Mouse (Mus musculus): ENCODE results near the gene Ptprm.

Gene Ptprm

DNA sequence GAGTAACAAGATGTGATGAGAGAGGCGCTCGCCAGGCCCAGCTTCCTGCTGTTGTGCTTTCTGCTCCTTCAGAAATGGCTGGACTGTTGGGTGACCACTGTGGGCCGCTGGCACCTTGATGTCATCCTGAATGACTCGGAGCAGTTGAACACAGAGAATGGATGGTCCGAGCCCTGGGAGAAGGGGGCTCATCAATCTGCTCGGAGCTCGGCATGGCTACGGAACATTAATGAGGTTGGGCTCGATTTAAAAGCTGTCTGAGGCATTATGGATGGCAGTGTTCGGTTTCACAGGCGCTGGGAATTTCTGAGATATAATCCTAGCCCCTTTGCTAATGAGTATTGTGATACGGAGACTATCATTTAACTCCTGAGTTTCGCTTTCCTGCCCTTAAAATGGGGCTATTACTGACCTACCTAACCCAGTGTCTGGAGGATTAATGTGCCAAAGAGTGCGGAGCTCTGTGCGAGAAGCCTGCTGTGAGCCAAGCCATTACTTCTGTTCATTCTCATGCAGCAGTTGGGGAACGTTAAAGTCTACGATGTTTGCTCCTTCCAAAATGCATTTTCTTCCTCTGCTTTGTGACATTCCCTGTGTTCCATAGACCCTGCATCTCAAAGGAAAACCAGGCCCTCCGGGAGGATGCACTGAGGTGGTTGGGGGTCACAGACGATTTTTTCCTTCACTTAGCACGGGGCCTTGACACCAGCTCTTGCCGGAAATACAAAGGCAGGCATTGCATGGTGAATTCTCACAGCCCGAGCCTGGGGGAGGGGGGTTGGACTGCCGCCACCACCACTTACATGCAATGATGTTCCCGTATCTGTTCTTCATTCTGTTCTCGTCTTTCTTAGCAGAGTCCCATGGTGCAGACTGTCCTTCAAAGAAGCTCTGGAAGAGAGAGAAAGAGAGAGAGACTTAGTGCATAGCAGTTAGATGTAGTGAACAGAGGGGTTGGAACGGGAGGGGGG, 592.6 kb downstream of the Ptprm start:
- DNase-seq: no peak

DNA sequence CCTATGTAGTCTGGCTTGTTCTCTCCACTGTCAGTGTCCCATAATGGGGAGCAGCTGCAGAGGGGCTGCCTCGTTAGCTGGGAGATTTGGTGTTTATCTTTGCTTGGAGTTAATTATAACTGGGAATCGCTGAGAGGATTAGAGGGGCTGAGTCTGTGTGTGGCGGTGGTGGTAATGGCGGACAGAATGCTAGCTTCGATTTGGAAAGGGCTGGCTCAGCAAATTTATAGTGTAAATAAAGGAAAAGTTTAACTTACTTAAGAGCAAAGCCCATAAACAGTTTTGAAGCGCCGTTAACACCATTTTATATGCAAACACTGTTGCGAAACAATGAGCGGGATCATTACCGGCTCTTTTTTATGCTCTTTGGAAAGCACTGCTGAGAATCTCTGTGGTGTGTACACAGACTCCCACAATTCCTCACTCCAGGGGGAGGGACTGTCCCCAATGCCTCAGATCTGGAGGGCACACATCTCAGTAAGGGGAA, 597.2 kb downstream of the Ptprm start:
- no peak for DNase-seq

DNA sequence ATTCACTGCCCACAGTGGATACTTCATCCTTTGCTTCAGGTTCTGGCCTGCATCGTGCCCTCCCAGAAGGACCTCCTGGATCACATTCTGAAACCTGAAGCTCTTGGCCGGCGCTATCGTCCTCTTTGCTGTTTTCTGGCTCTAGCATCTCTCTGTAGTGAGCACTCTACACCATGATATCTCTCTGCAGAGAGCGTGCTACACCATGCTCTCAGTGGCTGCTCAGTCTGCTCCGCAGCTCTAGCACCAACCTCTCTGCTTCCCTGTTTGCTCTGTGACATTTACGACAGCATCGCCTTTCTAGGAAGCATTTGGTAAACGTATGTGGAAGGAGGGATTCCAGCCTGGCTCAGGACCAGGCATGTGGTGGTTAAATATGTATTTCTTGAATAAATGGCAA, 597.8 kb downstream of the Ptprm start:
- no peak for DNase-seq

DNA sequence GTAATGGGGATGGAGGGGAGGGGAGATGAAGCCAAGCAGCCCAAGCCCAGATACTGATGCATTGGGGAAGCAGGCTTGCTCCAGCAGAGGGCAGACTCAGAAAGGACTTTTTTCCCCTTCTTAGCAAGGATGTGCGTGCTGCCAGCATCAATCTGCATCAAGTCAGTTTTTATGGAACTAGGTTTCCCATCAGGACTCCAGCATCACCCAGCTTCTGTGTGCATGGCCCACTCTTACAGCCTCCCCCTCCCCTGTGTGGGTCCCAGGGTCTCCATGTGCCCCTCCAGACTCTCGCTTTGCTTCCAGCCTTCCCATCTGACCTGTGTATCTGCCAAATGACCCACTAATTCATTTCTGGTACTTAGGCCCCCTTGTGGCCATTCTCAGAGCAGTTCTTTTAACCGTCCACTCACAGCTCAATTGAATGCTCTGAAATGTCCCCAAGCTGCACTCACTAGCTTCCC, 599.0 kb downstream of the Ptprm start:
- DNase-seq: peak; percentile 35

DNA sequence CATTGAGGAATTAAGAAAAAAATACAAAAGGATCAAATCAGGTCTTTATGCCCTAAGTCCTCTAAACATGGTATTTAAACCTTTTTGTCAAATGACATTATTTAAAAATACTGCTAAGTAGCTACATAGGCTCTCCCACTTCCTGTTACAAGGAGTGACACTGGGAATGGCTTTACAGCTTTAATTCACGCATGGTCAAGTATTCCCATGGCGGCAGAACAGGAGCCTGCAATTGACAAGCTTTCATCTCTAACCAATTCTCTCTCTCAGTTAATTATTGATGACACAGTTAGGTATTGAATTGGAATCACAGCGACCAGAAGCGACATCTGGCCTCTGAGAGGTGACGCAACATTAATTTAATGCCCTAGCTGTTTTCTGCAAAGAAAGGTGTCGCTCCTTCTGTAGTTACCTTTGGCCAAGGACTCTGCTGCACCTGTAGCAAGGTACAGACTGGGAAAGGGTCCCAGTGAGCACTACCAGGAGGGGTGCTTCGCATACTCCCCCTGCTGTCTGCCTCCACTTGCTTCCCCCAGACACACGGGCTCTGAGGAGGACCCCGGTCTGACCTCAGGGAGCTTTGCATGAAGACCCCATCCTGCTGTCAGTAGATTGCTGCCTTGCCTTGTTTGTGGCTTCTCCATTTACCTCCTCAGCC, 599.9 kb downstream of the Ptprm start:
- DNase-seq: no peak

DNA sequence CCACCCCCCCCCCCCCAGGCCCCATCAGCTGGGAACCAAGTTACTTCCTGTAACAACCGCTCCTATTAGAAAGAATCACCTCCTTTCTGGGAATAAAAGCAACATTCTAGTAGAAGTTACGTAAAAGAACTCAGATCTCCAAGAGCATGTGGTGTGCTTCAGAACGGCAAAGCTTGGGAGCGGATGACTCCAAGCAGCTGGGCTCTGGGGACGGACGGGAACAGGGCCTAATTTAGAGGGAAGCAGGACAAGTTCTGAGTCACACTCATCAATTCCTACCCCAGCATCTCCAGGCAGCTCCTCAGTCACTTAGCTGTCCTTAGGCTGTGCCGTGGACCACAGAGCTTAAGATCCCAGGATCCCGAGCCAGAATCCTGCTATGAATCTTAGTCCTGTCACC, 602.5 kb downstream of the Ptprm start:
- DNase-seq: peak; percentile 13

DNA sequence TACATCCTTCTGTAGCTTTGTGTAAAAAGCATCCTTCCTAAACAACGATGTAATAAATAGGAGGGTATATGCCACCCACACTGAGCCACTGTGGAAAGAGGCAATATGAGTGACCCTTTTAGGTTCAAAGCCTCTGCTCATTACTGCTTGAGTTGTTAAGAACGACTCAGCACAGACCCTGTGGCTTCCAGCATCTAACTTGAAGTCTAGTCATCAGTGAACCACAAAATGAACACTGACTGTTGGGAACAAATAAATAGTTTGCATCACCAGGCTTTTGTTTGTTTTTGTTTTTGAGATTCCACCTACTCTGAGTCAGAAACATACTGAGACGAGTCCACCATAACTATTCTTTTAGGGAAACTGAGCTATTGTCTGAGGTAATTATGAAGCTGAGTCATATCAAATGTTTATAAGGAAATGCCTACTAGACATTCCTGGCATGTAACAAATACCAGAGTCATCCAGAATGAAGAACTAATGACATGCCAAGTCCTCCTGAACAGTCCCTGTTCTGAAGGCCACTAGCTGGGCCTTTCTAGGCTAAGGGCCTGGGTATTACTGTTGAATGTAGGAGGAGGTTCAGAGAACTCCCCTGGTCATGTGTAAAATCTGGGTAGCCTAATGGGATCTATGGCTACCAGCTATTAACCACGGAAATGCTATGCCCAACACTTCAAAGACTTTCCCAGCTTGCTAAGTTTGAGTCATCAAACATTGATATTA, 603.6 kb downstream of the Ptprm start:
- DNase-seq: no peak

DNA sequence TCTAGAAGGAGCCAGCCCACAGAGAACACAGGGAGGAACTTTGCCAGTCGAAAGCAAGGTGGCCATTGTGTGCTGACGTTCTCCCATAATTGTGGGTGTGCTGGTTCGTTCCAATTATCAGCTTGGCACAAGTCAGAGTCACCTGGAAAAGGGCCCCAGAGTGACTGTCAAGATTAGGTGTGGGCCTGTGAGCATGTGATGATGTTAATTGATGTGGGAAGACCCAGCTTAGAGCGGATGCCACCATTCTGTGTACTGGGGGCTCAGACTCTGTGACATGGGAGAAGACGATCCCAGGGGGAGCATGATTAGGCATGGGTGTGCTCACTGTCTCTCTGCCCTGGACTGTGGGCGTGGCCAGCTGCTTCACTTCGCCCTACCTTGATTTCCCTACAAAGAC, 604.3 kb downstream of the Ptprm start:
- no peak for DNase-seq

DNA sequence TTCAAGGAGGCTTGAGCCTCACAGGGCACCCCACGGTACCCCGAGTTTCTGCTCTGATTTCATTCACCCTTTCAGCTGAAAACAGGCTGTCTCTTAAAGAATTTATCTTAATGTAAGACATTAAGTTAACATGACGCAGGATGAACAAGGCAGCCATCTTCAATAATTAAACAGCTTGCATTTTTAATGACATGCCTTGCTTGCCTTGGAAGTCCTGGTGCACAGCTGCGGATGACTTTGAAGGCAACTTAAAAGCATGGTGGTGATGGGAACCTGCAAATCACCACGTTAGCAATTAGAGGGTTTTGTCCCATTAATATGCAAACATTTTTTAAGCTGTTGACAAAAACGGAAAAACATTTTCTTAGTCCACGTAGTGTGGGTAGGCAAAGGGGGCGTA, 607.8 kb downstream of the Ptprm start:
- DNase-seq: no peak

DNA sequence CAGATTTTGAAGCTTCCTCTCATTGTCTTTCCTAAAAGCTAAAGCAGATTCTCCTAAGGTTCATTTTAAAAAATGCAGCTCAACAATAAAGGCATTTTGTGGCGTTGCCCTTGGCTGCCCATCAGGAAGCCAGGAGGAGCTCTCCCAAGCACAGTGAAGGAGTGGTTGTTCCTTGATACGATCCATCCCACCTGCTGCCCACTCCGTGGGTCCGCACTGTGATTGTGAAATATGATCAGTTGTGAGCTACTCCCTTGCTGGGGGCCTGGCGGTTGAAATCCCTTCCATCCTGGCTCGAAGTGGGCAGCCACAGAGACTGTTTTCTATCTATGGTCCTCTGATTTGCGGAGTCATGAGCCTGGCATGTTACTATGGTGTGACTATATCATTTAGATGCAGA, 610.9 kb downstream of the Ptprm start:
- DNase-seq: no peak

DNA sequence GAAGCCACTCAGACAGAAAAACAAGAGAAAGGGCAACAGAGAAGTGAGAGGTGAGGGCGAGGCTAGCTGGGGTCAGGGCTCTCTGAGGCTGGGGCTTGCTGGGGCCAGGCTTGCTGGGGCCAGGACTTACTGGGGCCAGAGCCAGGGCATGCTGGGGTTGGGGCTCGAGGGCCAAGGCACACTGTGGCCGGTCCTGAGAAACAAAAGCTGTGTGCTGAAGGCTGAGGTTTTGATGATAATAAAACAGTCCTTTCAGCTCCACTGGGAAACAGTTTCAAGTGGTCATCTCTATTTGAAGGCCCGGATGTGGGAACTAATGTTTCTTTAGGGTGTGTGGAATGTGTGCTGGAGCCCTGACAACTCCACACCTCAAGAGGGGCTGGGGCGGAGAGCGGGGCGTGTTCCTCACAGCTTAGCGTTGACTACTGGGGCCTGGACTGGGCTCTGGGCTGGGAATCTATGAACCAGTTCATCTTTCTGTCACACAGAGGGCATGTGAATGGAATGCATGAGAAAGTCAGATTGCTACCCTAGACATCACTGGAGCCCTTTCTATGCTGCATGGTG, 615.4 kb downstream of the Ptprm start:
- no peak for DNase-seq

DNA sequence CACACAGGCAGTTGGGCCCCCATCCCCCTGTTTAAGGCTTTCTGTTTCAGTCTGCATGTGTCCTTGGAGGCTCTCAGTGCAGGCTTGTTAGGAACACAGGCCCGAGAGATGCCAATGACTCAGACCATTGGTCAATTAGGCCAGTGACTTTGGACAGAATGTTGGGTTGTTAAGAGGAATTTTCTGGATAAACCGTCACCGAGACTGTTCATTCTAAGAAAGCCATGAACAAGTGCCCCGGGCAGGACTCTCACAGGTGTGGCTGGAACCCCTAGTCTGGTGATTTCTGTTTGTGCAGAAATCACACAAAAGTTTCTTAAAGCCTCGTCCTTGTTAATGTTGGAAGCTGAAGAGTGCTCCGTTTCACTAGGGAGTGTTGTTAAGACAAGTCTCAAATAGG, 615.9 kb downstream of the Ptprm start:
- no peak for DNase-seq

DNA sequence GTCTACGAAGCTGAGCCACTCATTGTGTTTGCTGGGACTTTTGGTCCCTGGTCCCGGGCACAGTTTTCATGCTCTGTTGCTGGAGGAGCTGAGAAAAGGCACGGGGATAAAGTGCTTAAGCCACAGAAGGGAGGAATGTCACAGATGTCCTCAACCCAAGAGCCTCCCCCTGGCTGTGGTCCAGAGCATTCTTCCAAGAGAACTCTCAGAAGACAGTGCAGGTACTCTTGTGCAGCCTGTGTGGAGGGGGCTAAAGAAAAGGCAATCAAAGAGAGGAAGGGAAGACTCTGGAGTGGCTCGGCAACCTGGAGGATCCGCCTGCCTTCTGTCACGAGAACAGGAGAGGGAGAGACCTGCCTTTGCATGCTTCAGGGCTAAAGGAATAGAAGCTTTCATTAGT, 617.8 kb downstream of the Ptprm start:
- no peak for DNase-seq

DNA sequence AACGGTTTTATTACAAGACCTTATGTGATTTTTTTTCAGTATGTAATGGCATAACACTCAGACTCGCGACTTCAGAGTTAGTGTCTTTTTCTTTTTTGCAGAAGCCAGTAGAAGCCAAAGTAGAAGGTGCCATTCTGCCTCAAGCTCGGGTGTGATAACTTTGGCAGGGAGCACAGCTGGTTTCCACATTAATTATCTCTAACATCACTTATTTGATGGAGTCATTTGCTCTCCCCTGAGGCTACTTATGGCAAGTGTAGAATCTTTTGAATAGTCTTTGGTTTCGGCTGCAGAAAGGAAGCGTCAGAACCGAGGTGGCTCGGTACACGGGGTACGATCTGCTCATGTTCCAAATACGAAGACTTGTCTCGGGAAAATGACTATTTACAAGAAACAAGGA, 620.7 kb downstream of the Ptprm start:
- no peak for DNase-seq

DNA sequence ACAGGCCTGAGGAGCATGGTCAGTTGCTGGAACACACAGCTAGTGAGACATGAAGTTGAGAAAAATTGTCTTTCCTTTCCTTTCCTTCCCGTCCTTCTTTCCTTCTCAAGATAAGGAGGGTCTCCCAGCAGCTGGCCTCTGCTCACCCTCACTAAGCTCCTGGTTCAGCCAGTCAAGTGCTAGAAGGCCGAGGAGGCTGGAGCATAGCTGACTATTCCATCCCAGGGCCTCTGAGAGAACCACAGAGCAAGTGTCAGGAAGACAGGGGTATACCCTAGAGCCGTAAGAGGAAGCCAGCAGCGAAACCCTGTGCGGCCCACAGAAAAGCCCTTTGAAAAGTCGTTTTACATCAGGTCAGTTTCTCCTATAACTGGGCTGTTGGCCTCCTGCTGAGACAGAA, 624.3 kb downstream of the Ptprm start:
- no peak for DNase-seq

DNA sequence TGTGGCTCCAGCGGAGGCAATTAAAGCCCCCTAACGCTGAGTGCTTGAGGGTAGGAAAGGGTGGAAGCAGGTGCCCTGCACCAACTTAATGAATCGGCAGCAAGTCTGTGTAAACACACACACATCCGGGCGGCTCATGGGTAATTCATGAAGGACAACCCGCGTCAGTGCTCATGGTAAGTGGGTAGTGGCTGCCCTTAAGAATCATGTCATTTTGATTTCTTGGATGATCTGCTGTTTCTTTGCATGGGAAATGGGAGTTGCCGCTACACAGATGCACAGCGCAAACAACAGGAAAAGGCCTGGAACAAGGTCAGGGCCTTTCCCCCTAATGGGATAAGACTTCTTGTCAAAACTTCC, 633.3 kb downstream of the Ptprm start:
- no peak for DNase-seq

DNA sequence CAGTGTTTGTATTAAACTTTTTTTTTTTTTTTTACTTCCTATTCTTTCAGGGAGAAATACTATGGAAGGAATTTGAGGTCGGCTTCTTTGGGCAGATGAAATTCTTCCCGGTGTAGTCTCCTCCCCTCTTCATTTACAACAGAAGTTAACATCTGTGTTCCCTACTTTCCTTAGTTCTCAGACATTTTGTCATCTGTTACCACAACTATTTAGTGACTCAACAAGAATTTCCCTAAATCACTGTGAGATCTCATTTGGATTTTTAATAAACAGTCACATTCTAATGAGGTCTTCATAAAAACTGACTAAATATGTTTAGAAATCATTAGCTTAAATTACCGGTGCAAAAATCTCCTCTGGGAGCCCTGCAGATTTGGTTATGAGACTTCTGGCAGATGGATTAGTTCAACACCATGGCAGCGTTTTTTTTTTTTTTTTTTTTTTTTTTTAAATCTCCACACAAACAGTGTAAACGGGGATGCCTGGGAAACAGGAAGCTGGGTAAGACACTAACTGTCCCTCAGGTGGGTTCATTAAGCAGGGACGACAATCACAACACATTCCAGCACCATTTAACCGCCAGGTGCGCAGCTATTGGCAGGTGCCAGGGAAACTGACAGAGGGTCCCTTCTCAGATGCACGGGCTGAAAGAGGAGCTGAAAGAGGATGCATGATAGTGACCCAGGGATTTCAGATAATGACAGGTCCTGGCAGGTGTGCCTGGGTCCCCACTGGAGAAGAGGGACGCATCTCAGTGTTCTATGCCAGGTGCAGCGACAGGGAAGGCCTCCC, 633.9 kb downstream of the Ptprm start:
- no peak for DNase-seq

DNA sequence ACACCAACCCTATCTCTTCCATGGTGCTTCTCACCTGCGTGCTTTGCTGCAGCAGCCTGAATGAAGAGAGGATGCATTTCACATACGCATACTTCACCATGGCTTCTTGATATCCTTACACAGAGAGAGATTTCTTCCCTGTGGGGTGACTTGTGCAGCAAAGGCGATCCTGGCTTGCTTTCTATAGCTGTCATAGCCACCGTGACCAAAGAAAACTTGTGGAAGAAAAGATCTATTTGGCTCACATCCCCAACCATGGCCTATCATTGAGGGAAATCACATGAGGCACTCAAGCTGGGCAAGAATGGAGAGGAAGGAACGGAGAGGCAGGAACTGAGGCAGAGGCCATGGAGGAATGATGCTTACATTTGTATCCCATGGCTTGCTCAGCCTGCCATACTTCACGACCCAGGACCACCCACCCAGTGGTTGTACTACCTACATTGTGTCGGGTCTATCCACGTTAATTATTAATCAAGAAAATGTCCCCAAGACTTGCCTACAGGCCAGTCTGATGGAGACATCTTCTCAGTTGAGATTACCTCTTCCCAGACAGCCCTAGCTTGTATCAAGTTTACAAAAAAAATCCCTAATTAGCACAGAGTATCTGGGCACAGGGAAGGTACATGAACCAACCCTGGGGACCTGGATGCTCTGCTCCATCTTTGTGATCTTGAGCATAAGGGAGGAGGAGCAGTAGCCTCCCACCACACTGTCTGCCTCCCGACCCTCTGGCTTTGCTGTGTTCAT, 641.6 kb downstream of the Ptprm start:
- no peak for DNase-seq

DNA sequence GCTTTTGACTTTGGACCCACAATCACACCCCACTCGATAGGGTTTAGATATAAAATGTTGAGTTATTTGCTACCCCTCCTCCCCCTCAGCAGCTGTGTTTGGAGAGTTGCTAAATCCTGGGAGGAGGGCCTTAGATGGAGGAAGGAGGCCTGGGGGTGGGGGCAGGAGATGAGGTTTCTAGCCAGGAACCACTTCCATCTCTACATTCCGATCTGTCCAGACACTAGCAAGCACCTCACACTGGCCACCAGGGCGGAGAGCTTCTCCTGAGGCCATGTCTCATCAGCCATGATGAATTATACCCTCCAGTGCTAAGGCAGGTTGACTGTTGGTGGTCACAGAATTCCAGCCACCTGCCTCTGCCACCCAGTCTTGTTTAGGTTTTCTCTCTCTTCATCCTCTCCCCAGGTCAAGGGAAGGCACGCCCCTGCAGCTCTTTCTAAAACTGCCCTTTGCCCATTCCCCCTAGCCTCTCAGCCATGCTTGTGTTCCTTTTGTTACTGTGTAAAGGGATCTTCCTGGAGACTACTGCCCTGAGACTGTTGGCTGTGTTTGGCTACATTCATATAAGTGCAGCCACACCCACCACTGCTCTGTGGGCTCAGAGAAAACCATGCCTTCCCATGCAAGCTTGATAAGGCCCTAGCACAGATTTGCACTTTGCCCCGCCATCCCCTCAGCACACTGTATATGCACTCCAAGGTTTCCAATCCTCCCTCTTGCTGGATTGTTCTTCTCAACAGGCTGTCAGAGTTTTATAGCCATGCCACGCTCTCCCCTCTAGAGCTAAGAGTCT, 642.8 kb downstream of the Ptprm start:
- peak; percentile 42 for DNase-seq

DNA sequence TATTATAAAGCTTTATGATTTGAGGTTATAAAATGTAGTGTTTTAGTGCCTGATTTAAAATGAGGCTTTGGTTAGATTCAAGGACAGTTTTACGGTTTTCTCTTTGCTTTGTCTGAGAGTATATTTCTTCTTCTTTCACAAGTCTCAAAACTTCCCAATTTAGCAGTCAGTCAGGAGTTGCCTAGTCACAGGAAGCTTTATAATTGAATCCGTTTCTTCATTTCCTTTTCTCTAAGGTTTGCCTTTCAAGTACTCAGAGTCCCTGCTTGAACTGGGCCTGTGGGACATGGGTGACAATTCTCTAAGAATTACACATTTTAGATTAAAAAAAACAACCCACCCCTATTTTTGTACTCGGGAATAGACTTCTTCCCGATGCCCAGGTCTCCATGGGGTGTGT, 643.7 kb downstream of the Ptprm start:
- no peak for DNase-seq

DNA sequence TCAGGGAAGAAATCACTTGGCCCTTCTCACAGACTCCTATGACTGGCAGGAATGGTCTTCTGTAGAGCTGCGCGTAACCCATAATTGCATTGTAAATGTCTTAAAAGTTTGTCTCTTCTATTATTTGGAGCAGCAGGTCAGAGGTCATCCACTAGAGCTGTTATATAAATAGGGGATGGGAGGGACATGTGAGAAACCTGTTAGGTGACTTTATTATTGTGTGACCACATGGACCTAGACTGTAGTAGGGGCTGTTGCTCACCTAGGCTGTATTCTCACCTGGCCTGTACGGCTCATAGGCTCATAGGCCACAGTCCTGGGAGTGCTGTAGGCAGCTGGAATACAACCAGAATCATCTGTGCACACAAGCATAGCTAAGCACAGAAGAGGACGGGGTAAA, 645.5 kb downstream of the Ptprm start:
- DNase-seq: no peak
